Mouse (Mus musculus) hindbrain, embryonic 16.5 days (tissue): Measurements from ENCODE around the gene Slc9a3r2. TPM values are rescaled to one million over a fixed set of nuclear protein-coding genes. Genes with fewer than 3 reads are reported as not detected.

ENCODE experiments used
- ATAC-seq: fragments of 200-750 bp; cut with Nextera tagmentation; 2 replicates; pipeline ENCODE4 v1.8.0; 2017; ENCODE audit warnings: moderate TSS enrichment, moderate library complexity
- H3K27ac ChIP-seq: fragments of 300-500 bp; sonication (generic); 2 replicates; pipeline ENCODE4 v1.5.1; 2014; ENCODE audit warnings: low read depth, mild to moderate bottlenecking, control low read depth, low read length, moderate library complexity
- H3K27me3 ChIP-seq: fragments of 300-500 bp; sonication (generic); replicated peaks from 2 replicates; pipeline ENCODE4 v1.6.1; 2014; ENCODE audit warnings: low read length; ENCODE audit not compliant: control insufficient read depth, insufficient read depth
- H3K36me3 ChIP-seq: fragments of 300-500 bp; sonication (generic); 2 replicates; pipeline ENCODE4 v1.6.1; 2014; ENCODE audit warnings: mild to moderate bottlenecking, low read length, moderate library complexity, mixed read lengths; ENCODE audit not compliant: control insufficient read depth, insufficient read depth
- H3K4me1 ChIP-seq: fragments of 300-500 bp; sonication (generic); 2 replicates; pipeline ENCODE4 v1.6.1; 2014; ENCODE audit warnings: low read depth, low read length; ENCODE audit not compliant: control insufficient read depth, insufficient read depth
- H3K4me2 ChIP-seq: fragments of 300-500 bp; sonication (generic); 2 replicates; pipeline ENCODE4 v1.6.1; 2014; ENCODE audit warnings: mild to moderate bottlenecking, low read length, control low read depth, moderate library complexity
- H3K4me3 ChIP-seq: fragments of 300-500 bp; sonication (generic); 2 replicates; pipeline ENCODE4 v1.5.1; 2014; ENCODE audit warnings: mild to moderate bottlenecking, low read length, control low read depth, moderate library complexity
- H3K9ac ChIP-seq: fragments of 300-500 bp; sonication (generic); 2 replicates; pipeline ENCODE4 v1.6.1; 2014; ENCODE audit warnings: low read depth, mild to moderate bottlenecking, control low read depth, low read length, moderate library complexity
- H3K9me3 ChIP-seq: fragments of 300-500 bp; sonication (generic); 2 replicates; pipeline ENCODE4 v1.6.1; 2014; ENCODE audit warnings: mild to moderate bottlenecking, low read length, moderate library complexity; ENCODE audit not compliant: control insufficient read depth
- WGBS: fragments of 180-500 bp; shearing (Covaris S2); extraction: QIAGEN DNeasy Blood & Tissue Kit; methylation state at CpG from one replicate; pipeline ENCODE4 v1.1.7; 2014; 5-methylcytosine and 5-hydroxymethylcytosine counted together
- polyA plus RNA-seq: library from polyadenylated mRNA; unstranded; fragments of >200 nt; fragmentation: Nextera tagmentation; extraction: Ambion mirVana; gene quantifications from 2 replicates; pipeline ENCODE4 v1.2.1, GENCODE M21; 2015

Slc9a3r2 gene
- polyA plus RNA-seq, 1 experiment from 2014 or later, result 60.8 TPM

DNA sequence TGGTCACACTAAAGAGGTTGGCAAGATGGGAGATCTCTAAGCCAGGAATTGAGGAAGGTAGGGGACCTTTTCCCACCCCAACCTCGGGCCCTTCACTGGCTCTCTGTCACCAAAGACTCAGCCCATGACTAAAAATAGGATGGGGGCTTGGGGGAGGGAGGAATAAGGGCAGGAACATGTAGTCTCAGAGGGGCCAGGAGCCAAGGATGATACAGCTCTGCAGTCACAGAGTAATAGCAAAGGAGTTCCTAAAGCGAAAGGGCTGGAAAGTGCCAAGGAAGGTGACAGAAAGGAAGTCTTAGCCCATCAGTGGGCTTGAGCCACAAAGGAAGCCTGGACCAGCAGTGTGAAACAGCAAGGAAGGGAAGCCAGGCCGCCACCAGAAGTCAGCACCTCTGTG is 1.7 kb upstream of the Slc9a3r2 start:
- ATAC-seq, result no peak
- 59% methylated on average over 3 of the region's 3 CpGs for WGBS
- no peak overlapping the region for H3K4me3 ChIP-seq
- peaks cover 15% of the 10 kb centered on the region for H3K4me1 ChIP-seq
- no peaks in the 10 kb centered on the region; the same call in 1 of the 2 replicates for H3K27me3 ChIP-seq
- no peak overlapping the region for H3K9ac ChIP-seq
- no peaks in the 10 kb centered on the region for H3K36me3 ChIP-seq
- H3K9me3 ChIP-seq, result no peaks in the 10 kb centered on the region
- H3K27ac ChIP-seq, result no peak overlapping the region
- no peak overlapping the region for H3K4me2 ChIP-seq

DNA sequence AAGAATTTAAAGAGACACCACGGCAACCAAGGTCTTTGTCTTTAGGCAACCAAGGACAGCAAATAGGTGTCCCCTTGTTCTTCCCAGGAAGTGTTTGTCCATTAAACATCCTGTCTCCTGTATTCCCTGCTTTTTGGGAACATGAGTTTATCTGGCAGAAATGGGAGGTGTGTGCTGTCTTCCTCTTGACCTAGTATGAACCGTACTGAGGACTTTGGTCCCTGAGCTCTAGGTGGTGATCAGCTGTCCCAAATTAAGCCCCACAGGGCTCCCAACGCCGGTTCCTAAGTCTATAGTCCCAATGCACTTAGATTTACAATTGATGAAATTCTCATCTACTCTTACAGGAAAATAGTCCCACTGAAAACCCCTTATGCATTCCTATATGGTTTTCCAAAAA is 639 bp upstream of the Slc9a3r2 start:
- peaks cover 15% of the 10 kb centered on the region for H3K4me1 ChIP-seq
- H3K4me2 ChIP-seq, result peak overlapping the region; percentile 93
- no peak for ATAC-seq
- peak overlapping the region; percentile 7; the same call in 1 of the 2 replicates for H3K27ac ChIP-seq
- WGBS, result 66% methylated on average over 4 of the region's 4 CpGs
- H3K9me3 ChIP-seq, result no peaks in the 10 kb centered on the region
- peak overlapping the region; percentile 84 for H3K4me3 ChIP-seq
- H3K27me3 ChIP-seq, result no peaks in the 10 kb centered on the region
- H3K9ac ChIP-seq, result no peak overlapping the region
- no peaks in the 10 kb centered on the region for H3K36me3 ChIP-seq

DNA sequence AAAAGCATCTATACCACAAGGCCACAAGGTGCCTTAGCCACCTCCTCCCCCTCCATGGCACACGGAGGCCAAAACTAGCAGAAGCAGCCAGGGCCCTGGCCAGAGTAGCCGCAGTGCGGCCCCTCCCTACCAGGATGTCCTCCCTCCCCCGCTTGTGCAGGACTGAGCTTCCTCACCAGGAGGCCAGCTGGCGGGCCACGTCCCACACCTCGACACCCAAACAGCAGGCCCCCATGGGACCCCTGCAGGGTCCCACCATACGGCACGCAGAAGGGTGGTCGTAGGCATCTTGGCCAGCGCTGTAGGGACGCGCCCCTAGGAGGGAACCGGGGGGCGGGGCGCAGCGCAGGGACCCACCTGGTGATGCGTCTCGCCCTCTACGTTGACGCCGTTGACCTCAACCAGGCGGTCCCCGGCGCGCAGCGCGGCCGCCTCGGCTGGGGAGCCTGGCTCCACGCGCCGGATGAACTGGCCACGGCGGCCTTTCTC is 502 bp downstream of the Slc9a3r2 start:
- peak overlapping the region; percentile 82 for H3K27ac ChIP-seq
- H3K9ac ChIP-seq, result peak overlapping the region; percentile 94
- no peaks in the 10 kb centered on the region for H3K9me3 ChIP-seq
- peak overlapping the region; percentile 84 for H3K4me3 ChIP-seq
- 2% methylated on average over 16 of the region's 35 CpGs for WGBS
- peak overlapping the region; percentile 93 for H3K4me2 ChIP-seq
- no peaks in the 10 kb centered on the region for H3K36me3 ChIP-seq
- ATAC-seq, result peak; percentile 71
- no peaks in the 10 kb centered on the region for H3K27me3 ChIP-seq
- peaks cover 15% of the 10 kb centered on the region for H3K4me1 ChIP-seq

DNA sequence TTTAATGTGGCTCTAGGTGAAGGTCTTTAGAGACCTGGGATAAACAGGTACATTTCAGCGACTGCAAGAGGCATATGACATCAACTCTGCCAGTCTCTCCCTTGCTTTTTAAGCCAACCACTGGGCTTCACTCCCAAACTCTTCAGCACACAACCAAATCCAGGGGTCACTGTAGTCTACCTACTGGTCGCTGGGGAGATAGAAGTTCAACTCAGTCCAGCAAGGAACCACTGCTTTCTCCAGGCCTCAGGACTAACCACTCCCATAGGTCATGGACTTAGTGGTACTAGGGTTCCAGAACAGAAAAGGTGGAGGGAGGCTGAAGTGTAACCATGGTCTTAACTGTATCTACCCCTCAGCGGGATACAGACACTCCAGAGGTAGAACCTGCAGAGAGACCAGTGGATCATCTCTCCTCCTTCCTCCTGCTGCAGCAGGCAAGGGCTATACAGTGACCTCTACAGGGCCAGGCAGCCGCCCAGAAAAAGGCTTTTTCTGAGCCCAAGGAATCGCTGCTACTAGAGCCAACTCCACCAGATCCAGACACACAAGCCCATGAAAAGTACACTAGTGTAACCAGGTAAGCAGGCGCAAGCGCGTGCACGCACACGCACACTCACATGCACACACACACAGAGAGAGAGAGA is 1.3 kb downstream of the Slc9a3r2 start:
- Histone ChIP-seq H3K27me3 (no peaks in the 10 kb centered on the region), H3K4me3 (peak overlapping the region; percentile 84), H3K9ac (peak overlapping the region; percentile 94), H3K4me1 (peaks cover 14% of the 10 kb centered on the region), H3K27ac (no peak overlapping the region), H3K4me2 (peak overlapping the region; percentile 93), H3K36me3 (no peaks in the 10 kb centered on the region), H3K9me3 (no peaks in the 10 kb centered on the region)
- 70% methylated on average over 10 of the region's 10 CpGs for WGBS
- no peak for ATAC-seq

DNA sequence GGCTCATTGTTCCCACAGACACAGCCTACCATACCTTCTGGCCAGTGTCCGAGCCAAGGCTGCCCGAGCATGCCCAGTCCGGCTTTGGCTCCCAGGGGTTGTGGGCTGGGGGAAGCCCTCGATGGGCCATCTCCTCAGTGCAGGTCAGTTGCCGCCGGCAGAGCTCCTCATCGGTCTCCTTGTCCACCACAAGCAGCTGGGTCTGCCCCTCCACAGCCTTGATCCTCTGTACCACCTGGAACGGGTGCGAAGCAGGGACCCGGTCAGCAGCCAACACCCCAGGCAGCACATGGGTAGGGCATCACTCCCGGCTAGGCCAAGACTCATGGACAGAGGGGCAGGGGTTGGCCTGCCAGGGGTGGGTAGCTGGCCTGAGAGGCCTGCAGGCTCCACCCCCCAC is 2.6 kb downstream of the Slc9a3r2 start:
- 76% methylated on average over 10 of the region's 11 CpGs for WGBS
- no peaks in the 10 kb centered on the region for H3K9me3 ChIP-seq
- no peak overlapping the region; the same call in 1 of the 2 replicates for H3K9ac ChIP-seq
- H3K4me1 ChIP-seq, result peaks cover 13% of the 10 kb centered on the region
- H3K4me2 ChIP-seq, result peak overlapping the region; percentile 9
- H3K36me3 ChIP-seq, result no peaks in the 10 kb centered on the region
- no peak for ATAC-seq
- H3K27ac ChIP-seq, result no peak overlapping the region; the same call in 1 of the 2 replicates
- H3K4me3 ChIP-seq, result 0 out of 2 replicates have a peak overlapping the region, but pooled peaks have one; percentile 11
- H3K27me3 ChIP-seq, result no peaks in the 10 kb centered on the region

DNA sequence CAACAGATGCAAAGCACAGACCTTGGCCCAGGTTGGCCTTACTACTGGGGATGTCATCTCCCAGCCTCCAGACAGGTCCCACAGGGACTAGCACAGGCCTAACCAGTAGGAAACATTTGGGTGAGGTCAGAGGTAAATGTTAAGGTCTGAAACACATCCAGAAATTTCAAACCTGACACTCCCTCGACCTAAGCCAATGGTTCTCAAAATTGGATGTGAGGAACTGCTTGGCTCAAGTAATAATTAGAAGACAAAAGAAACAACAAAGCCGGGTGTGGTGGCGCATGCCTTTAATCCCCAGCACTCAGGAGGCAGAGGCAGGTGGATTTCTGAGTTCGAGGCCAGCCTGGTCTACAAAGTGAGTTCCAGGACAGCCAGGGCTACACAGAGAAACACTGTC is 3.7 kb downstream of the Slc9a3r2 start:
- whole genome bisulfite sequencing, result 88% methylated on average over 4 of the region's 4 CpGs
- Histone ChIP-seq H3K27ac (no peak overlapping the region), H3K9ac (no peak overlapping the region)

DNA sequence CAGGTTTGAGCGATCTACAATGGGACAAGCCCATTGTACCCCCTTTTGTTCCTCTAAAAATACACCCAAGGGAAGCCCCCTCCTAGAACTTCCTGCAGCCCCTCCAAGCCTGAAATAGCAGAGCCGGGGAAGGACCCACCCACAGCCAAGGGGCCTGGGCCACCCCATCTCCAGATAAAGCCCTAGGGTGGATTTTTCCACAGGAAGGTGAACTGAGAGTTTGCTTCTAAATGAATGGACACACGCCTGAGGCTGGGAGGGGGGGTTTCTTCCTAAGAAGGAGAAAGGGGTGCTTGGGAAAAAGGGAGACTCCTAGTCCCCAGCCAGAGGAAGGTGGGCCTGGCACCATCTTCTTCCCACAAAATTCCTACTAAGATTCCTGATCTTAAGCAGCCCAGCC is 4.2 kb downstream of the Slc9a3r2 start:
- H3K4me3 ChIP-seq, result no peak overlapping the region
- H3K27ac ChIP-seq, result no peak overlapping the region
- H3K9me3 ChIP-seq, result no peaks in the 10 kb centered on the region
- no peak overlapping the region for H3K9ac ChIP-seq
- WGBS, result 80% methylated on average over 3 of the region's 3 CpGs
- ATAC-seq, result no peak
- no peaks in the 10 kb centered on the region for H3K27me3 ChIP-seq
- H3K4me2 ChIP-seq, result no peak overlapping the region
- H3K36me3 ChIP-seq, result peaks cover 3% of the 10 kb centered on the region; the same call in 1 of the 2 replicates
- H3K4me1 ChIP-seq, result peaks cover 13% of the 10 kb centered on the region

More for the DNA sequence above, 3.7 kb downstream of the Slc9a3r2 start:
- Histone ChIP-seq H3K4me2 (no peak overlapping the region), H3K27me3 (no peaks in the 10 kb centered on the region), H3K4me1 (peaks cover 13% of the 10 kb centered on the region), H3K36me3 (peaks cover 3% of the 10 kb centered on the region; the same call in 1 of the 2 replicates), H3K9me3 (no peaks in the 10 kb centered on the region), H3K4me3 (no peak overlapping the region)
- ATAC-seq, result no peak

DNA sequence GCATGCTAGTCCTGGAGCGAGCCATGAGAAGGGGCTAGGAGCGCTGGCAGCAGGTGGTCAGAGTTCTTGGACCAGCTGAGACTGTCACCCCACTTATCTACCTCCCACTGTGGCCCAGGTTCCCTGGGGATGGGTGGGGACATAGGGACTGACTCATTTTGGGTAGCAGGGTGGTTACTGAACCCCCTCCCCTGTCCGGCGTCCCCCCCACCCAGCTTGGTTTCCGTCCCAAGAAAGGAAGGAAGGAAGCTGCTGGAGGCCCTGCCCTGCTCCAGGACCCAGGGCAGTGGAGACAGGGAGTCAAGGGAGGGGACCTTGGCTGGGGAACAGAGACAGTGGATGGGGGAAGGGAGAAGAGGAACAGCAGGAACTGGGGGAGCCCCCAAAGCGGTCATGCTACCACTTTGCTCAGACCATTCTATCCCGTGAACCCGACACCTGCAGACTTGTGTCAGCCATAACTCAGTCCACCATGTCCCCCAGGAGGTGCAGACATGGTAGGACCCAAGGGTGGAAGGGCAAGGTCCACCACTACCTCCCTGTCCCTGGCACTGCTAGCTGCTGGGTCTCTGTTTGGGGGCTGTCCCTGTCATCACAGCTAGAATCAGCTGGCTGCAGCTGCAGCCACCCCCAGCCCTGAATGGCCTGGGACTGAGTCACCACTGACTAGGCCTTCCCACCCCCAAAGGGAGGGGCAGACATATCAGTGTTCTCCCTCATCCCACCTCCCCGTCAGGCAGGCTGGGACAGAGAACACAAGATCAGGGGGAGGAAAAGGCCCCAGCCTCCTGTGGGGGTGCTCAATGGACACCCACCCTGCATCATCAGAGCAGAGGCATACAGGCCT is 5.0 kb downstream of the Slc9a3r2 start:
- ATAC-seq, result no peak
- Histone ChIP-seq H3K9ac (no peak overlapping the region), H3K4me3 (no peak overlapping the region), H3K27me3 (no peaks in the 10 kb centered on the region), H3K4me1 (peaks cover 8% of the 10 kb centered on the region), H3K4me2 (no peak overlapping the region), H3K27ac (peak overlapping the region; percentile 59; the same call in 1 of the 2 replicates), H3K9me3 (no peaks in the 10 kb centered on the region), H3K36me3 (peaks cover 3% of the 10 kb centered on the region; the same call in 1 of the 2 replicates)
- 85% methylated on average over 9 of the region's 9 CpGs for WGBS
